ENCODE assay signal across 21 mouse cellular contexts in genomic region chr2:163662698-163663221, GRCm38 (mm10). TPM values are rescaled to one million over a fixed set of nuclear protein-coding genes. Genes with fewer than 3 reads are reported as not detected.
DNase-seq lines count a peak whose midpoint lies in the region; ATAC-seq and TF ChIP-seq lines count a peak whose summit lies in the region.
"Had no signal": no experiment of that assay in that cellular context is flagged by ENCODE, and none has a peak within 500 bp of the region (broad histone marks: within the 10 kb centered on the region; RNA-seq: fewer than 3 reads in every experiment).

No protein-coding gene starts in this region.

- peaks cover 73% of the 10 kb centered on the region for H3K79me2 ChIP-seq in macrophage (ENCODE audit: inconsistent target)

- no peak for ATAC-seq in liver, embryonic 12.5 days
- ATAC-seq in liver, embryonic 11.5 days (replicated peaks; ENCODE audit: low FRiP score), result no peak
- ATAC-seq in forebrain, embryonic 14.5 days, result no peak
- ATAC-seq: intestine, postnatal 0 days; midbrain, embryonic 13.5 days had no signal

- intact Hi-C loops in left cerebral cortex, postnatal 14 days (cut with DNase I), result no loop called here

- no peaks in the 10 kb centered on the region for H3K27me3 ChIP-seq in liver, embryonic 12.5 days (replicated peaks)
- no peaks in the 10 kb centered on the region for H3K27me3 ChIP-seq in liver, embryonic 11.5 days (replicated peaks; ENCODE audit: control insufficient read depth, insufficient read depth, low read length)
- H3K27me3 ChIP-seq in forebrain, embryonic 14.5 days (replicated peaks; ENCODE audit: control insufficient read depth, insufficient read depth, low read length), result no peaks in the 10 kb centered on the region
- H3K27me3 ChIP-seq: embryonic facial prominence, embryonic 13.5 days; heart, embryonic 13.5 days; hindbrain, embryonic 13.5 days; limb, embryonic 15.5 days; midbrain, embryonic 13.5 days; neural tube, embryonic 12.5 days; stomach, embryonic 15.5 days had no signal

- H3K4me3 ChIP-seq in liver, embryonic 12.5 days, result no peak overlapping the region
- no peak overlapping the region for H3K4me3 ChIP-seq in liver, embryonic 11.5 days (ENCODE audit: low read depth, low read length)
- H3K4me3 ChIP-seq in bone marrow, adult 2 months (replicated peaks; ENCODE audit: control insufficient read depth, low read depth, low read length), result no peak overlapping the region
- no peak overlapping the region for H3K4me3 ChIP-seq in macrophage (ENCODE audit: inconsistent target)
- H3K4me3 ChIP-seq in forebrain, embryonic 14.5 days (ENCODE audit: low read depth, low read length), result no peak overlapping the region
- H3K4me3 ChIP-seq: embryonic facial prominence, embryonic 13.5 days; heart, embryonic 13.5 days; hindbrain, embryonic 13.5 days; limb, embryonic 15.5 days; midbrain, embryonic 13.5 days; neural tube, embryonic 12.5 days; stomach, embryonic 15.5 days had no signal

- WGBS in liver, embryonic 12.5 days (ENCODE audit: insufficient replicate concordance), result 51% methylated on average over 2 of the region's 2 CpGs
- 55% methylated on average over 2 of the region's 2 CpGs for WGBS in liver, embryonic 11.5 days
- WGBS in bone marrow, adult 2 months, result 21% methylated on average over 2 of the region's 2 CpGs
- WGBS in macrophage (ENCODE audit: missing documents), result 13% methylated on average over 2 of the region's 2 CpGs
- WGBS in forebrain, embryonic 14.5 days, result 76% methylated on average over 2 of the region's 2 CpGs

- H3K27ac ChIP-seq in liver, embryonic 12.5 days, result 0 out of 2 replicates have a peak overlapping the region, but pooled peaks have one; percentile 13
- no peak overlapping the region for H3K27ac ChIP-seq in liver, embryonic 11.5 days (ENCODE audit: low read depth, low read length)
- peak overlapping the region; percentile 87; the same call in 1 of the 2 replicates for H3K27ac ChIP-seq in bone marrow, adult 2 months (ENCODE audit: control insufficient read depth, insufficient read depth, low read depth, low read length, poor library complexity)
- peak overlapping the region; percentile 85 for H3K27ac ChIP-seq in macrophage
- H3K27ac ChIP-seq in forebrain, embryonic 14.5 days (ENCODE audit: low read depth, low read length), result no peak overlapping the region
- H3K27ac ChIP-seq: embryonic facial prominence, embryonic 13.5 days; hindbrain, embryonic 13.5 days; limb, embryonic 15.5 days; midbrain, embryonic 13.5 days; neural tube, embryonic 12.5 days; stomach, embryonic 15.5 days had no signal

- peaks cover 55% of the 10 kb centered on the region for H3K4me1 ChIP-seq in liver, embryonic 12.5 days
- peaks cover 26% of the 10 kb centered on the region for H3K4me1 ChIP-seq in liver, embryonic 11.5 days (replicated peaks; ENCODE audit: control insufficient read depth, insufficient read depth, low read length)
- peaks cover 15% of the 10 kb centered on the region for H3K4me1 ChIP-seq in bone marrow, adult 2 months (ENCODE audit: control insufficient read depth, insufficient read depth, low read length)
- 0 out of 2 replicates have a peak, but pooled peaks cover 3% of the 10 kb centered on the region for H3K4me1 ChIP-seq in forebrain, embryonic 14.5 days (ENCODE audit: control insufficient read depth, insufficient read depth, low read length)

- no peaks in the 10 kb centered on the region for H3K9me3 ChIP-seq in liver, embryonic 12.5 days (replicated peaks)
- no peaks in the 10 kb centered on the region for H3K9me3 ChIP-seq in liver, embryonic 11.5 days (ENCODE audit: control insufficient read depth, low read length)
- H3K9me3 ChIP-seq in forebrain, embryonic 14.5 days (replicated peaks; ENCODE audit: control insufficient read depth, low read length), result no peaks in the 10 kb centered on the region
- H3K9me3 ChIP-seq: embryonic facial prominence, embryonic 13.5 days; heart, embryonic 13.5 days; hindbrain, embryonic 13.5 days; limb, embryonic 15.5 days; midbrain, embryonic 13.5 days; neural tube, embryonic 12.5 days; stomach, embryonic 15.5 days had no signal

- DNase-seq in liver, embryonic 11.5 days (ENCODE audit: low spot score), result no peak
- peak; percentile 23 for DNase-seq in spleen, adult 12 weeks (ENCODE audit: low spot score)
- no peak for DNase-seq in adrenal gland, adult 8-10 months
- no peak for DNase-seq in forebrain, embryonic 14.5 days (ENCODE audit: low spot score)
- no peak for DNase-seq in left cerebral cortex, postnatal 14 days (ENCODE audit: low spot score in 2 of 2)
- DNase-seq: adrenal gland, adult 2 months; gastrocnemius, postnatal 10 days; kidney, postnatal 36 days; right cerebral cortex, adult 18-20 months; thymus, postnatal 36 days had no signal

- peaks cover 30% of the 10 kb centered on the region for H3K36me3 ChIP-seq in liver, embryonic 12.5 days
- H3K36me3 ChIP-seq in liver, embryonic 11.5 days (ENCODE audit: control insufficient read depth, insufficient read depth, low read length), result no peaks in the 10 kb centered on the region; the same call in 1 of the 2 replicates
- no peaks in the 10 kb centered on the region for H3K36me3 ChIP-seq in macrophage (ENCODE audit: inconsistent target)
- H3K36me3 ChIP-seq in forebrain, embryonic 14.5 days (ENCODE audit: control insufficient read depth, insufficient read depth, low read length), result no peaks in the 10 kb centered on the region
- H3K36me3 ChIP-seq: embryonic facial prominence, embryonic 13.5 days; hindbrain, embryonic 13.5 days; limb, embryonic 15.5 days; midbrain, embryonic 13.5 days; neural tube, embryonic 12.5 days; stomach, embryonic 15.5 days had no signal

- no peak overlapping the region for H3K4me2 ChIP-seq in liver, embryonic 12.5 days
- no peak overlapping the region for H3K4me2 ChIP-seq in liver, embryonic 11.5 days
- H3K4me2 ChIP-seq in forebrain, embryonic 14.5 days (ENCODE audit: low read length), result no peak overlapping the region
- H3K4me2 ChIP-seq: embryonic facial prominence, embryonic 13.5 days; heart, embryonic 13.5 days; hindbrain, embryonic 13.5 days; limb, embryonic 15.5 days; midbrain, embryonic 13.5 days; neural tube, embryonic 12.5 days; stomach, embryonic 15.5 days had no signal

- no peak for TF ChIP-seq CTCF in bone marrow, adult 2 months (IDR thresholded peaks at IDR 0.05; ENCODE audit: control insufficient read depth, insufficient read depth, low read length)

- H3K9ac ChIP-seq in liver, embryonic 12.5 days, result no peak overlapping the region
- no peak overlapping the region for H3K9ac ChIP-seq in liver, embryonic 11.5 days (ENCODE audit: low read depth, low read length)
- H3K9ac ChIP-seq in forebrain, embryonic 14.5 days (ENCODE audit: low read length), result no peak overlapping the region
- H3K9ac ChIP-seq: embryonic facial prominence, embryonic 13.5 days; hindbrain, embryonic 13.5 days; limb, embryonic 15.5 days; midbrain, embryonic 13.5 days; neural tube, embryonic 12.5 days; stomach, embryonic 15.5 days had no signal

- no peak for TF ChIP-seq POLR2A in bone marrow, adult 2 months (IDR thresholded peaks at IDR 0.05; ENCODE audit: borderline replicate concordance, control insufficient read depth, low read depth, low read length)

RNA-seq across cellular contexts. Expression of gene Pkig, which starts 4.6 kb away (rescaled TPM):
- polyA plus RNA-seq in liver, embryonic 12.5 days (2016; fragmentation: Nextera tagmentation; extraction: Ambion mirVana), result 133 and 134 TPM in 2 replicates
- 178 and 186 TPM in 2 replicates for polyA plus RNA-seq in liver, embryonic 11.5 days (2014; fragmentation: Nextera tagmentation; extraction: Ambion mirVana)
- 109 and 152 TPM in 2 replicates for polyA plus RNA-seq in bone marrow, adult 2 months (2011; ENCODE audit: insufficient read depth, insufficient read length, low replicate concordance, missing spikeins)
- 10 to 100 TPM in 19 of 26 experiments, 1 to 10 TPM in 7; 2.4 to 30.8 (median 18.1) TPM for total RNA-seq in macrophage (2018; cell fraction: chromatin; rRNA removed)
- 10 to 100 TPM; 42.4 to 74.6 (median 56.6) TPM for total RNA-seq in macrophage (2018; cell fraction: cytosol; rRNA removed)
- 10 to 100 TPM; 12.2 to 39.2 (median 23.1) TPM for total RNA-seq in macrophage (2018; cell fraction: nucleus; rRNA removed)
- polyA plus RNA-seq in macrophage (2018), result 39.4 to 69.2 TPM (median 46.2 TPM) in 3 replicates
- total RNA-seq in adrenal gland, adult 8-10 months (2022), result 10 to 100 TPM; 37.6 to 60.4 (median 57.4) TPM
- polyA plus RNA-seq in forebrain, embryonic 14.5 days (2014; fragmentation: Nextera tagmentation; extraction: Ambion mirVana), result 163 and 181 TPM in 2 replicates
- total RNA-seq in left cerebral cortex, postnatal 14 days (2021), result 100 to 1,000 TPM; 101 to 114 TPM

RNA-seq across cellular contexts. Expression of gene Serinc3, which starts 17.8 kb away (rescaled TPM):
- polyA plus RNA-seq in liver, embryonic 12.5 days (2016; fragmentation: Nextera tagmentation; extraction: Ambion mirVana), result 127 and 132 TPM in 2 replicates
- polyA plus RNA-seq in liver, embryonic 11.5 days (2014; fragmentation: Nextera tagmentation; extraction: Ambion mirVana), result 116 TPM in 2 replicates
- polyA plus RNA-seq in bone marrow, adult 2 months (2011; ENCODE audit: insufficient read depth, insufficient read length, low replicate concordance, missing spikeins), result 328 and 366 TPM in 2 replicates
- 100 to 1,000 TPM in 9 of 26 experiments, 10 to 100 TPM in 17; 27.4 to 173 (median 89.6) TPM for total RNA-seq in macrophage (2018; cell fraction: chromatin; rRNA removed)
- 100 to 1,000 TPM; 210 to 576 (median 331) TPM for total RNA-seq in macrophage (2018; cell fraction: cytosol; rRNA removed)
- total RNA-seq in macrophage (2018; cell fraction: nucleus; rRNA removed), result 100 to 1,000 TPM; 108 to 439 (median 280) TPM
- 217 to 859 TPM (median 380 TPM) in 3 replicates for polyA plus RNA-seq in macrophage (2018)
- 100 to 1,000 TPM; 566 to 814 (median 738) TPM for total RNA-seq in adrenal gland, adult 8-10 months (2022)
- 37.3 and 37.9 TPM in 2 replicates for polyA plus RNA-seq in forebrain, embryonic 14.5 days (2014; fragmentation: Nextera tagmentation; extraction: Ambion mirVana)
- 100 to 1,000 TPM; 221 to 248 TPM for total RNA-seq in left cerebral cortex, postnatal 14 days (2021)

Comparison
In these comparisons a context has a peak if more than half of its experiments do, and no peak if none do; other contexts are left out.
1. H3K27ac ChIP-seq: peak in liver, embryonic 12.5 days (single experiment), bone marrow, adult 2 months (single experiment) and macrophage (single experiment); none in liver, embryonic 11.5 days (single experiment) and forebrain, embryonic 14.5 days (single experiment).